Mouse (Mus musculus): ENCODE measurements at regions not wholly inside any gene's neighbourhood (a gene's known extent, or its start where the extent isn't known, plus 50 kb on each side); places are given as distances from the start of the nearest gene placed in this dataset.

DNA sequence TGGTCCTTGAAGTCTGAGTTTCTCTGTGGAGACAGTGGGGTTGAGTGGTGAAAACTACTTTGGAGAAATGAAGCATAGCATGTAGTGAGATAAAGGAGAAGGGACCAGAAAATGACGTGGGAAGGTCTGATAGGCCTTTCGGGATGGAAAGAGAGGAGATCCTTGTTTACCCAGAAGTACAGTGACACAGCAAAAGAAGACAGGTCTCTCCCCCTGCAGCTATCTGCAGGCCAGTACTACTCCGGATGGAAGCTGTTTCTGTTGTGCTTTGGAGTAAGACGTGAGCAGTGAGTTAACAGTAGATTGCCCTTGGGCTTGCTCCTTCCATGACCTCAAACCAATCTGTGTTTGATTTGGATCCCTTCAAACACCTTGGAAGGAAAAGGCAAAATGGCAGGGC, 1277.5 kb downstream of the Gsdmc2 start:
- no peak for TF ChIP-seq EP300 (IDR thresholded peaks at IDR 0.05; ENCODE audit: low read depth)
- TF ChIP-seq CTCF (IDR thresholded peaks at IDR 0.05; ENCODE audit: low read depth) = no peak
